Mouse (Mus musculus): ENCODE measurements around the gene Smagp. TPM values are rescaled to one million over a fixed set of nuclear protein-coding genes. Genes with fewer than 3 reads are reported as not detected.
"Not testable (repeated sequence)": the region's sequence is repeated elsewhere in the genome, so short reads cannot be mapped to it uniquely, and the experiment has no call there.

Smagp gene
- polyA plus RNA-seq, 1 experiment from 2014 or later, result 4.1 TPM

DNA sequence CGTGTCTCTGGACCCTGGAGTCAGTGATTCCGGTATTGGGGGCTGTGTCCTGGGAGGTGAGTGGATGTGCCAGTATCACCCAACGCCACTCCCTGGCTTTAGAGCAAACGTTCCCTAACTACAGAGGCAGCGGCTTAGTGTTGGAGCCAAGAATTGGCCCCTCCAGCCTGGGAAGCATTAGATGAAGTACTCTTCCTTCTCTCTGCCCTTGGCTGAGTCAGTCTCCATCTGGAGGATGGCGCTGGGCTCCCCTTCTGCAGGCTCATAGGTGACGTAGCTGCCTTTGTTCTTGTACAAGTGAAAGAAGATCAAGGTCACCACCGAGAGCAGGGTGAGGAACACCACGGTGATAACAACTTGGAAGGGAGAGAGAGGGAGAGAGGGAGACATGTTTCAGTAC is 15.1 kb downstream of the Smagp start:
- ATAC-seq (ENCODE audit: low read depth); H3K4me3 ChIP-seq; H3K9ac ChIP-seq; H3K27me3 ChIP-seq; H3K4me1 ChIP-seq (replicated peaks); H3K4me2 ChIP-seq; H3K9me3 ChIP-seq; H3K27ac ChIP-seq (replicated peaks): not testable (repeated sequence)
- 78% methylated on average over 9 of the region's 9 CpGs for WGBS
- H3K36me3 ChIP-seq, result peaks cover 53% of the 10 kb centered on the region

DNA sequence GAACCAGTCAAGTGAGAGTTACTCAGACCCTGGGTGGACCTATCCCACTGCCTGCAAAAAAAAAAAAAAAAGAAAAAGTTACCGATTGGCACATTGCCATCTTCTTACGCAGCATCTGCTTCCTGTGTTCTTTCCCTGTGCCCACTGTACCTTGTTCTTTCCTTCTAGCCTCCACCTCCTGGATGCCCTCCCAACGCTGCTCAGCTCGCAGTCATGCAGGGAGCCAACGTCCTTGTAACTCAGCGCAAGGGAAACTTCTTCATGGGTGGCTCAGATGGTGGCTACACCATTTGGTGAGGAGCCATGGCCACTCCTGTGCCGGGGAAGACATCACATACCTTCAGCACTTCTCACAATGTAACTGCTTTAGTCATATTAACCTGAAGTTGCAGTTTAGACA is 17.5 kb downstream of the Smagp start:
- Histone ChIP-seq H3K9me3 (no peaks in the 10 kb centered on the region), H3K36me3 (peaks cover 53% of the 10 kb centered on the region), H3K27ac (replicated peaks) (no peak overlapping the region), H3K9ac (no peak overlapping the region), H3K4me2 (no peak overlapping the region), H3K27me3 (no peaks in the 10 kb centered on the region), H3K4me3 (no peak overlapping the region), H3K4me1 (replicated peaks) (peaks cover 15% of the 10 kb centered on the region)
- WGBS, result 92% methylated on average over 7 of the region's 7 CpGs
- ATAC-seq (ENCODE audit: low read depth), result no peak

GRCm38 (mm10) chr15:100616221-100616620 is 20.5 kb downstream of the Smagp start:
- Histone ChIP-seq H3K4me3 (peak overlapping the region; percentile 93), H3K36me3 (peaks cover 44% of the 10 kb centered on the region), H3K27me3 (no peaks in the 10 kb centered on the region), H3K9me3 (no peaks in the 10 kb centered on the region), H3K4me2 (peak overlapping the region; percentile 75), H3K27ac (replicated peaks) (peak overlapping the region; percentile 98), H3K4me1 (replicated peaks) (peaks cover 28% of the 10 kb centered on the region), H3K9ac (peak overlapping the region; percentile 94)
- peak; percentile 26; the same call in 1 of the 2 replicates for ATAC-seq (ENCODE audit: low read depth)
- 1% methylated on average over 19 of the region's 19 CpGs for WGBS

DNA sequence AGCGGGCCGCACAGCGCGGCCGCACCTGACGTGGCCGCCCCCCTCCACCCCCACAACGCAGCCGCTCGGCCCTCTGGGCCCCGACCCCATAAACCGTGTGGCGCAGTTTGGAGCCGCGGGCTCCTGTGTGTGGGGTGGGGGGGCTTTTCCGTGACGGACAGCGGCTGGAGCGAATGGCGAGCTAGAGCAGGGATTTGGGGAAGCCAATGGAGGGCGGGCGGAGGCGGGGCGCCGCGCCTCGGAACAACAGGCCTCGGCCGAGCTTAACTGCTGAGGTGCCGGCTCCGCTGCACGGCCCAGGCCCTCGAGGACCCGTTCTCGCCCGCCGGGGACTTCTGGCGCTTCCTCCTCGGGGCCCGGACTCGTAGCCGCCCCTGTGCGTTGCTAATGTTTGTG is 20.9 kb downstream of the Smagp start:
- Histone ChIP-seq H3K9ac (peak overlapping the region; percentile 94), H3K36me3 (peaks cover 40% of the 10 kb centered on the region), H3K27ac (replicated peaks) (peak overlapping the region; percentile 98)

GRCm38 (mm10) chr15:100614996-100615824 is 21.5 kb downstream of the Smagp start, which contains the start of gene Dazap2:
TSS of gene Dazap2 (plus strand) at chr15:100615349.
- Histone ChIP-seq H3K27me3 (no peaks in the 10 kb centered on the region), H3K4me1 (replicated peaks) (peaks cover 28% of the 10 kb centered on the region), H3K9me3 (no peaks in the 10 kb centered on the region), H3K36me3 (peaks cover 33% of the 10 kb centered on the region), H3K4me3 (peak within 1 kb of the TSS; percentile 93), H3K9ac (peak within 1 kb of the TSS; percentile 94), H3K4me2 (peak within 1 kb of the TSS; percentile 75), H3K27ac (replicated peaks) (peak within 1 kb of the TSS; percentile 98)
- WGBS, result under 1% methylated on average over 95 of the region's 99 CpGs
- ATAC-seq (ENCODE audit: low read depth), result peak; percentile 88

More for the DNA sequence above, 20.9 kb downstream of the Smagp start:
- WGBS, result under 1% methylated on average over 43 of the region's 43 CpGs
- peak overlapping the region; percentile 93 for H3K4me3 ChIP-seq
- peaks cover 28% of the 10 kb centered on the region for H3K4me1 ChIP-seq (replicated peaks)
- peak overlapping the region; percentile 75 for H3K4me2 ChIP-seq
- H3K27me3 ChIP-seq, result no peaks in the 10 kb centered on the region
- no peaks in the 10 kb centered on the region for H3K9me3 ChIP-seq
- peak; percentile 88 for ATAC-seq (ENCODE audit: low read depth)

GRCm38 (mm10) chr15:100614218-100614995 is 22.3 kb downstream of the Smagp start:
- peaks cover 25% of the 10 kb centered on the region for H3K36me3 ChIP-seq
- ATAC-seq (ENCODE audit: low read depth), result peak; percentile 0
- WGBS, result 9% methylated on average over 43 of the region's 43 CpGs
- peak overlapping the region; percentile 70 for H3K9ac ChIP-seq
- peak overlapping the region; percentile 74 for H3K4me2 ChIP-seq
- H3K27ac ChIP-seq (replicated peaks), result peak overlapping the region; percentile 98
- peak overlapping the region; percentile 93 for H3K4me3 ChIP-seq
- H3K27me3 ChIP-seq, result no peaks in the 10 kb centered on the region
- peaks cover 28% of the 10 kb centered on the region for H3K4me1 ChIP-seq (replicated peaks)
- no peaks in the 10 kb centered on the region for H3K9me3 ChIP-seq

GRCm38 (mm10) chr15:100613584-100613983 is 23.2 kb downstream of the Smagp start:
- peak overlapping the region; percentile 74 for H3K4me2 ChIP-seq
- H3K4me1 ChIP-seq (replicated peaks), result peaks cover 28% of the 10 kb centered on the region
- ATAC-seq (ENCODE audit: low read depth), result no peak
- no peaks in the 10 kb centered on the region for H3K27me3 ChIP-seq
- H3K9ac ChIP-seq, result peak overlapping the region; percentile 51; the same call in 1 of the 2 replicates
- H3K9me3 ChIP-seq, result no peaks in the 10 kb centered on the region
- peaks cover 17% of the 10 kb centered on the region for H3K36me3 ChIP-seq
- 7% methylated on average over 16 of the region's 16 CpGs for WGBS
- peak overlapping the region; percentile 13; the same call in 1 of the 2 replicates for H3K4me3 ChIP-seq
- no peak overlapping the region for H3K27ac ChIP-seq (replicated peaks)

DNA sequence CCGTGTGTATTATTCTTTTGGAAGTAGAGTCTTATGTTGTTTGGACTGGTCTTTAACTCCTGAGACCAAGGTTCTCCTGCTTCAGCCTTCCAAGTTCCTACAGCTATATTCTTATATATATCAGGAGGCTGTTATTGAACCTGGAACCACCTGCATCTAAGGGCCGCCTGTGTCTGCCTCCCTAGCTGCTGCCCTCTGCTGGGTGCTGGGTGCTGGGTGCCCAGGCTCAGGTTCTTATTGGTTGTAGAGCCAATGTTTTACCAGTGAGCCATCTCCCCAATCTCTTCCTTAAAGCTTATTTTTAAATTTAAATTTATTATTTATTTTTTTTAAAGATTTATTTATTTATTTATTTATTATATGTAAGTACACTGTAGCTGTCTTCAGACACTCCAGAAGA is 24.3 kb downstream of the Smagp start:
- WGBS, result 78% methylated on average over 2 of the region's 2 CpGs
- ATAC-seq (ENCODE audit: low read depth), result no peak
- no peak overlapping the region for H3K4me3 ChIP-seq

DNA sequence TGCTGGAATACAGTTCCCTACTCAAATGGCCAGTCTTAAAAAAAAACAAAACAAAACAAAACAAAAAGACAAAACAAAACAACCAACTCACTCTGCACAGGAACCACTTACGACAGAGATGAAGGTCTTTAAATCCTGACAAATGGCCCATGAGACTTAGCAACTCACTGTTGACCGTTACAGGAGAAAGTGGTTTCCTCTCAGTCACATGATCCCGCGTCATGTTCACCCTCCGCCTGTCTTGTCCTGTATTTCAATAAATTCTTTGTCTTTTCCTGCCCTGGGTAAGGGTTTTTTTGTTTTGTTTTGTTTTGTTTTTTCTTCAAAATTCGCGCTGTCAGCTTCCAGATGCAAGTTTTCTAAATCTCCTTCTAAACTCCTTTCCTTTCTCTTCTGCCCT is 24.8 kb downstream of the Smagp start:
- Histone ChIP-seq H3K4me3 (no peak overlapping the region), H3K4me1 (replicated peaks) (peaks cover 26% of the 10 kb centered on the region), H3K4me2 (no peak overlapping the region), H3K9me3 (no peaks in the 10 kb centered on the region), H3K9ac (no peak overlapping the region), H3K27ac (replicated peaks) (no peak overlapping the region), H3K27me3 (no peaks in the 10 kb centered on the region), H3K36me3 (0 out of 2 replicates have a peak, but pooled peaks cover under 1% of the 10 kb centered on the region)
- WGBS, result 84% methylated on average over 7 of the region's 7 CpGs
- ATAC-seq (ENCODE audit: low read depth), result no peak

More for the DNA sequence above, 24.3 kb downstream of the Smagp start:
- Histone ChIP-seq H3K4me2 (no peak overlapping the region), H3K36me3 (peaks cover 6% of the 10 kb centered on the region), H3K4me1 (replicated peaks) (peaks cover 28% of the 10 kb centered on the region), H3K9ac (no peak overlapping the region), H3K27me3 (no peaks in the 10 kb centered on the region), H3K27ac (replicated peaks) (no peak overlapping the region), H3K9me3 (no peaks in the 10 kb centered on the region)

DNA sequence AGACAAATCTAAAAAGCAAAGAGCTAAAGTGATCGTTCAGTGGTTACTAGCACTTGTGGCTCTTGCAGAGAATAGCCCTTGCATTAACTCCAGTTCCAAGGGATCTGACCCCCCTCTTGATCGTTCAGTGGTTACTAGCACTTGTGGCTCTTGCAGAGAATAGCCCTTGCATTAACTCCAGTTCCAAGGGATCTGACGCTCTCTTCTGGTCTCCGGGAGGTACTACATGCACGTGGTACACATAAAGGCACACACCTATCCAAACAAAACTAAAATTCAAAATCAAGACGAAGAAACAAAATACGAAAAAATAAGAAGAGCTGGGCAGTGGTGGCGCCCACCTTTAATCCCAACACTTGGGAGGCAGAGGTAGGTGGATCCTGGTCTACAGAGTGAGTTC is 30.1 kb downstream of the Smagp start:
- 90% methylated on average over 8 of the region's 8 CpGs for WGBS
- not testable (repeated sequence) for H3K36me3 ChIP-seq; H3K9ac ChIP-seq; H3K9me3 ChIP-seq; H3K27ac ChIP-seq (replicated peaks); H3K4me2 ChIP-seq; H3K4me3 ChIP-seq; ATAC-seq (ENCODE audit: low read depth)
- peaks cover 11% of the 10 kb centered on the region for H3K4me1 ChIP-seq (replicated peaks)
- H3K27me3 ChIP-seq, result peaks cover 11% of the 10 kb centered on the region

GRCm38 (mm10) chr15:100601669-100602068 is 35.1 kb downstream of the Smagp start:
- peaks cover 30% of the 10 kb centered on the region for H3K4me1 ChIP-seq (replicated peaks)
- no peak overlapping the region for H3K4me3 ChIP-seq
- WGBS, result 52% methylated on average over 3 of the region's 3 CpGs
- H3K27ac ChIP-seq (replicated peaks), result no peak overlapping the region
- ATAC-seq (ENCODE audit: low read depth), result no peak
- H3K36me3 ChIP-seq, result no peaks in the 10 kb centered on the region
- H3K4me2 ChIP-seq, result no peak overlapping the region
- H3K9me3 ChIP-seq, result no peaks in the 10 kb centered on the region
- no peak overlapping the region for H3K9ac ChIP-seq
- H3K27me3 ChIP-seq, result peaks cover 21% of the 10 kb centered on the region

DNA sequence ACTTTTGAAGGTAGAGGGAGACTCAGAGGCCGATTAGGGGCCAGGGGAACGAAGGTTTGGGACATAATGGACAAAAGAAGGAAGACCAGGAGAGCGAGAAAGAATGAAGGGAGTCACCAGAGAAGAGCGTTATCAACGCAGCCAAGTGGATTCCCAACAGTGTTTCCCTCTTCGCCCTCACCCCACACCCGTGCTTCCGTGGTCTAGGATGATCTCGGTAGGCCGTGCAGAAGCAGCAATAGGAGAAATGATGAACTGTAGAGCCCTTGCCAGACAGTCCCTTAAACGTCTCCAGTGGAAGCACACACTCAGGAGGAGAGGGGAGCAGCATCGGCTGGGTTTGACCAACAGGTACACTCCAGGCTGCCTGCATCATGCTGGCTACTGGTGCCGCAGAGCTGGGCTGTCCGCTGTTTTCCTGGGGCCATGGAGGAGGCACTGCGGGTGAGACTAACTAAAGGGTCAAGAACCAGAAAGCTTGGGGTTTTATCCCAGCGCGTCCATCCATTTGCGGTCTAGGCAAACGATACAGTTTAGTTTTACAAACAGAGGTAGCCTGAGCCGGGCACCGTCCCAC is 36.0 kb downstream of the Smagp start:
- WGBS, result 14% methylated on average over 21 of the region's 21 CpGs
- Histone ChIP-seq H3K4me1 (replicated peaks) (peaks cover 30% of the 10 kb centered on the region), H3K9me3 (no peaks in the 10 kb centered on the region), H3K4me2 (peak overlapping the region; percentile 80), H3K27ac (replicated peaks) (no peak overlapping the region), H3K36me3 (no peaks in the 10 kb centered on the region), H3K9ac (no peak overlapping the region), H3K4me3 (peak overlapping the region; percentile 75), H3K27me3 (peaks cover 21% of the 10 kb centered on the region)
- ATAC-seq (ENCODE audit: low read depth), result no peak

Data from neural tube, embryonic 13.5 days (tissue).